Mouse (Mus musculus) urinary bladder, postnatal 36 days (tissue): ENCODE results near the gene Lrrc37a.
A peak's percentile ranks its signal among the peaks of the same experiment; 100 is the strongest.
"Not testable (repeated sequence)": the region's sequence is repeated elsewhere in the genome, so short reads cannot be mapped to it uniquely, and the experiment has no call there.

ENCODE experiments used
- DNase-seq, 2 experiments: peaks; one replicate each; pipeline ENCODE4 v3.0.0; 2022; ENCODE audit warnings: low spot score in 2 of 2, mixed read lengths in 1 of 2

Gene Lrrc37a

GRCm38 (mm10) chr11:103504497-103504896 lies at the start of gene Lrrc37a:
Gene Lrrc37a (minus strand): TSS chr11:103504597.
- DNase-seq = no peak

GRCm38 (mm10) chr11:103534973-103535372 lies 30.6 kb upstream of the Lrrc37a start:
- DNase-seq = not testable (repeated sequence)

- DNase-seq = no peak
Observed at GRCm38 (mm10) chr11:103512111-103512510, 7.7 kb upstream of the Lrrc37a start.

GRCm38 (mm10) chr11:103464443-103464842 lies 40.0 kb downstream of the Lrrc37a start:
- DNase-seq = no peak

- not testable (repeated sequence) for DNase-seq
Observed at GRCm38 (mm10) chr11:103451105-103451504, 53.3 kb downstream of the Lrrc37a start.

- not testable (repeated sequence) for DNase-seq
Observed at GRCm38 (mm10) chr11:103449721-103450120, 54.7 kb downstream of the Lrrc37a start.

GRCm38 (mm10) chr11:103443678-103444077 lies 60.7 kb downstream of the Lrrc37a start:
- no peak for DNase-seq

GRCm38 (mm10) chr11:103436282-103436681 lies 68.1 kb downstream of the Lrrc37a start:
- no peak for DNase-seq

- no peak for DNase-seq
Observed at GRCm38 (mm10) chr11:103425031-103425430, 79.4 kb downstream of the Lrrc37a start.

- DNase-seq = no peak
Observed at GRCm38 (mm10) chr11:103419667-103420066, 84.7 kb downstream of the Lrrc37a start.

GRCm38 (mm10) chr11:103419226-103419625 lies 85.2 kb downstream of the Lrrc37a start:
- DNase-seq = no peak

GRCm38 (mm10) chr11:103413516-103413915 lies 90.9 kb downstream of the Lrrc37a start:
- DNase-seq = no peak

- DNase-seq = no peak
Observed at GRCm38 (mm10) chr11:103412950-103413423, 91.4 kb downstream of the Lrrc37a start.

GRCm38 (mm10) chr11:103411981-103412949 lies 92.1 kb downstream of the Lrrc37a start, which contains the start of gene Plekhm1:
Gene Plekhm1 (minus strand): TSS chr11:103412687.
- peak; percentile 95 to 97 for DNase-seq

- DNase-seq = no peak
Observed at GRCm38 (mm10) chr11:103411301-103411700, 93.1 kb downstream of the Lrrc37a start.

- no peak for DNase-seq
Observed at GRCm38 (mm10) chr11:103408880-103409279, 95.5 kb downstream of the Lrrc37a start.

- DNase-seq = not testable (repeated sequence)
Observed at GRCm38 (mm10) chr11:103407136-103407535, 97.3 kb downstream of the Lrrc37a start.

GRCm38 (mm10) chr11:103406551-103406950 lies 97.8 kb downstream of the Lrrc37a start:
- peak; percentile 33 to 79 for DNase-seq

GRCm38 (mm10) chr11:103405814-103406213 lies 98.6 kb downstream of the Lrrc37a start:
- no peak for DNase-seq

GRCm38 (mm10) chr11:103404618-103405017 lies 99.8 kb downstream of the Lrrc37a start:
- no peak for DNase-seq

GRCm38 (mm10) chr11:103403776-103404175 lies 100.6 kb downstream of the Lrrc37a start:
- DNase-seq = no peak

- DNase-seq = no peak
Observed at GRCm38 (mm10) chr11:103402738-103403137, 101.7 kb downstream of the Lrrc37a start.

- DNase-seq = peak; percentile 50 to 59
Observed at GRCm38 (mm10) chr11:103402198-103402597, 102.2 kb downstream of the Lrrc37a start.
